Mouse (Mus musculus) spleen, postnatal 14 days (tissue): Measurements from ENCODE around the gene Pcnp.
"Not testable (repeated sequence)": the region's sequence is repeated elsewhere in the genome, so short reads cannot be mapped to it uniquely, and the experiment has no call there.

Source experiments
- DNase-seq, 2 experiments: peaks; one replicate each; pipeline ENCODE4 v3.0.0; 2021 to 2022; ENCODE audit warnings: low spot score in 2 of 2

Pcnp gene

GRCm38 (mm10) chr16:56029661-56030082 lies at the start of gene Pcnp:
TSS of gene Pcnp (minus strand) at chr16:56029739.
- peak; percentile 94 to 97 for DNase-seq

- no peak for DNase-seq
Measured at GRCm38 (mm10) chr16:56076121-56076869, 46.8 kb upstream of the Pcnp start.

- peak; percentile 65 to 70 for DNase-seq
Measured at GRCm38 (mm10) chr16:56075222-56076111, 45.9 kb upstream of the Pcnp start.

GRCm38 (mm10) chr16:56074565-56074964 lies 45.0 kb upstream of the Pcnp start:
- DNase-seq, result no peak

GRCm38 (mm10) chr16:56074122-56074521 lies 44.6 kb upstream of the Pcnp start:
- no peak for DNase-seq

- DNase-seq, result not testable (repeated sequence)
Measured at GRCm38 (mm10) chr16:56073150-56073549, 43.6 kb upstream of the Pcnp start.

- no peak for DNase-seq
Measured at GRCm38 (mm10) chr16:56072533-56072932, 43.0 kb upstream of the Pcnp start.

GRCm38 (mm10) chr16:56071317-56072232 lies 42.0 kb upstream of the Pcnp start:
- peak in 1 of 2 experiments; percentile 35 for DNase-seq

GRCm38 (mm10) chr16:56068523-56069070 lies 39.1 kb upstream of the Pcnp start:
- no peak for DNase-seq

- no peak for DNase-seq
Measured at GRCm38 (mm10) chr16:56066113-56066512, 36.6 kb upstream of the Pcnp start.

- no peak for DNase-seq
Measured at GRCm38 (mm10) chr16:56064334-56064990, 34.9 kb upstream of the Pcnp start.

GRCm38 (mm10) chr16:56062981-56063380 lies 33.4 kb upstream of the Pcnp start:
- DNase-seq, result no peak

GRCm38 (mm10) chr16:56061995-56062594 lies 32.6 kb upstream of the Pcnp start:
- no peak for DNase-seq

GRCm38 (mm10) chr16:56058151-56058550 lies 28.6 kb upstream of the Pcnp start:
- no peak for DNase-seq

- DNase-seq, result no peak
Measured at GRCm38 (mm10) chr16:56056944-56057590, 27.5 kb upstream of the Pcnp start.

- DNase-seq, result no peak
Measured at GRCm38 (mm10) chr16:56055911-56056310, 26.4 kb upstream of the Pcnp start.

GRCm38 (mm10) chr16:56048038-56048437 lies 18.5 kb upstream of the Pcnp start, which contains the start of gene Senp7:
TSS of gene Senp7 (plus strand) at chr16:56048338.
- not testable (repeated sequence) for DNase-seq

GRCm38 (mm10) chr16:56038090-56038489 lies 8.6 kb upstream of the Pcnp start:
- no peak for DNase-seq

- peak; percentile 85 to 94 for DNase-seq
Measured at GRCm38 (mm10) chr16:56037138-56038010, 7.8 kb upstream of the Pcnp start, which contains the start of gene Trmt10c. TSS of gene Trmt10c (minus strand) at chr16:56037819.
